ENCODE assay signal across 9 mouse cellular contexts in the genomic region with DNA sequence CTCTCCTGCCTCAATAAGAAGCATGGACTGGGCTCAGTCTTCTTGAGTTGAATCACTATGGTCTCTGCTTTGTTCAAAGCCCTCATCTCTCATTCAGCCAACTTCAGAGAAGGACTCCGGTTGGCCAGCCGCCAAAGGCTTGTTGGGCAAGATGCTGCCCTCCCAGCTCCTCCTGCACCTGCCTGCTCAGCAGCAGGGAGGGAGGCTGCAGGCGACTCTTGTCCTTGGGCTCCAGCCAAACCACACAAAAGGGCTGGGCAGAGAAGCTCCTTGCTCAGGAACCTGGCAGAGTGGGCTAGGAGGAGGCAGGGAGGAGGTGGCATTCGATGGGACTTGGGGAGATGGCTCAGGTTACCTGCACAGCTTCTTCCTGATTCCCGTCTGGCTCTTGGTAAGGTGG. TPM values are rescaled to one million over a fixed set of nuclear protein-coding genes. Genes with fewer than 3 reads are reported as not detected.
DNase-seq lines count a peak whose midpoint lies in the region; ATAC-seq lines count a peak whose summit lies in the region.
"Had no signal": no experiment of that assay in that cellular context is flagged by ENCODE, and none has a peak within 500 bp of the region (broad histone marks: within the 10 kb centered on the region; RNA-seq: fewer than 3 reads in every experiment).

No protein-coding gene starts in this region.

- H3K27me3 ChIP-seq in hindbrain, embryonic 10.5 days (ENCODE audit: insufficient read depth, poor library complexity, severe bottlenecking) = peaks cover 12% of the 10 kb centered on the region; the same call in 1 of the 2 replicates
- peaks cover 5% of the 10 kb centered on the region; the same call in 1 of the 2 replicates for H3K27me3 ChIP-seq in lung, embryonic 15.5 days

- peaks cover 91% of the 10 kb centered on the region for H3K4me1 ChIP-seq in hindbrain, embryonic 10.5 days (replicated peaks)
- H3K4me1 ChIP-seq in lung, embryonic 15.5 days = peaks cover 68% of the 10 kb centered on the region

- H3K4me3 ChIP-seq in hindbrain, embryonic 10.5 days = peak overlapping the region; percentile 74
- peak overlapping the region; percentile 18; the same call in 1 of the 2 replicates for H3K4me3 ChIP-seq in lung, embryonic 15.5 days
- H3K4me3 ChIP-seq: limb, embryonic 13.5 days had no signal

- peak; percentile 55 for DNase-seq in right cerebral cortex, postnatal 14 days
- DNase-seq in right cerebral cortex, postnatal 25 days = no peak
- DNase-seq in cerebellum, postnatal 25 days = peak; percentile 85 to 90
- DNase-seq in hindbrain, embryonic 10.5 days (ENCODE audit: low spot score) = no peak
- DNase-seq in ovary, postnatal 10 days (ENCODE audit: low spot score) = peak; percentile 59
- DNase-seq in frontal cortex, postnatal 14 days (ENCODE audit: low spot score in 2 of 2) = no peak
- no peak for DNase-seq in heart, adult 8-10 months (ENCODE audit: low spot score)

- 53% methylated on average over 5 of the region's 5 CpGs for WGBS in hindbrain, embryonic 10.5 days
- 34% methylated on average over 5 of the region's 5 CpGs for WGBS in lung, embryonic 15.5 days

- H3K9me3 ChIP-seq in hindbrain, embryonic 10.5 days = no peaks in the 10 kb centered on the region
- no peaks in the 10 kb centered on the region for H3K9me3 ChIP-seq in lung, embryonic 15.5 days
- H3K9me3 ChIP-seq: limb, embryonic 13.5 days had no signal

- H3K27ac ChIP-seq in hindbrain, embryonic 10.5 days = peak overlapping the region; percentile 95
- peak overlapping the region; percentile 92 for H3K27ac ChIP-seq in lung, embryonic 15.5 days
- H3K27ac ChIP-seq: limb, embryonic 13.5 days had no signal

- H3K9ac ChIP-seq in lung, embryonic 15.5 days = no peak overlapping the region
- H3K9ac ChIP-seq: limb, embryonic 13.5 days had no signal

- ATAC-seq in lung, embryonic 15.5 days (ENCODE audit: borderline replicate concordance, extremely low read depth, low FRiP score, low TSS enrichment) = peak; percentile 32

- H3K4me2 ChIP-seq in lung, embryonic 15.5 days = peak overlapping the region; percentile 93
- H3K4me2 ChIP-seq: limb, embryonic 13.5 days had no signal

- peaks cover 38% of the 10 kb centered on the region for H3K36me3 ChIP-seq in hindbrain, embryonic 10.5 days
- H3K36me3 ChIP-seq in lung, embryonic 15.5 days = no peaks in the 10 kb centered on the region
- H3K36me3 ChIP-seq: limb, embryonic 13.5 days had no signal

RNA-seq across cellular contexts. Expression of a gene that starts 3.3 kb away (rescaled TPM):
- 42.3 and 44.4 TPM in 2 replicates for polyA plus RNA-seq in hindbrain, embryonic 10.5 days (2016; fragmentation: Nextera tagmentation; extraction: Ambion mirVana)
- 19.5 and 21.1 TPM in 2 replicates for polyA plus RNA-seq in lung, embryonic 15.5 days (2015; fragmentation: Nextera tagmentation; extraction: Ambion mirVana)
- 1 to 10 TPM; 3.8 to 5.2 (median 4.0) TPM for total RNA-seq in heart, adult 8-10 months (2022)

RNA-seq across cellular contexts. Expression of a gene that starts 20.8 kb away (rescaled TPM):
- 1.0 and 3.5 TPM in 2 replicates for polyA plus RNA-seq in hindbrain, embryonic 10.5 days (2016; fragmentation: Nextera tagmentation; extraction: Ambion mirVana)
- 0.52 and 0.56 TPM in 2 replicates for polyA plus RNA-seq in lung, embryonic 15.5 days (2015; fragmentation: Nextera tagmentation; extraction: Ambion mirVana)
- total RNA-seq in heart, adult 8-10 months (2022) = 10 to 100 TPM; 11.8 to 22.9 (median 17.5) TPM

Comparison
In these comparisons a context has a peak if more than half of its experiments do, and no peak if none do; other contexts are left out.
1. DNase-seq: peak in right cerebral cortex, postnatal 14 days (single experiment), cerebellum, postnatal 25 days (2 of 2) and ovary, postnatal 10 days (single experiment); none in right cerebral cortex, postnatal 25 days (single experiment), hindbrain, embryonic 10.5 days (single experiment), frontal cortex, postnatal 14 days (0 of 2) and heart, adult 8-10 months (single experiment).